Mouse (Mus musculus) ZHBTc4 (cell line): Measurements from ENCODE around the gene Gfap.
A peak's percentile ranks its signal among the peaks of the same experiment; 100 is the strongest.

Experiments
- DNase-seq: peaks from one replicate; pipeline ENCODE4 v3.0.0-alpha.2; 2011; ENCODE audit warnings: low read depth, low spot score

Gfap gene

DNA sequence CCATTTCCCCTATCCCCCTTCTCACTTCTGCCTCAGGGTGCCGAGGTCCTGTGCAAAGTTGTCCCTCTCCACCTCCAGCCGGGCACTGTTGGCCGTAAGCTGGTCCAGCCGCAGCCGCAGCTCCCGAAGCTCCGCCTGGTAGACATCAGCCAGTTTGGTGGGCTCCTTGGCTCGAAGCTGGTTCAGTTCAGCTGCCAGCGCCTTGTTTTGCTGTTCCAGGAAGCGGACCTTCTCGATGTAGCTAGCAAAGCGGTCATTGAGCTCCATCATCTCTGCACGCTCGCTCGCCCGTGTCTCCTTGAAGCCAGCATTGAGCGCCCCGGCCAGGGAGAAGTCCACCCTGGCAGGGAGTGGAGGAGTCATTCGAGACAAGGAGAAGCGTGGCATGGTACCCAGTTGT lies 4.1 kb downstream of the Gfap start:
- no peak for DNase-seq

DNA sequence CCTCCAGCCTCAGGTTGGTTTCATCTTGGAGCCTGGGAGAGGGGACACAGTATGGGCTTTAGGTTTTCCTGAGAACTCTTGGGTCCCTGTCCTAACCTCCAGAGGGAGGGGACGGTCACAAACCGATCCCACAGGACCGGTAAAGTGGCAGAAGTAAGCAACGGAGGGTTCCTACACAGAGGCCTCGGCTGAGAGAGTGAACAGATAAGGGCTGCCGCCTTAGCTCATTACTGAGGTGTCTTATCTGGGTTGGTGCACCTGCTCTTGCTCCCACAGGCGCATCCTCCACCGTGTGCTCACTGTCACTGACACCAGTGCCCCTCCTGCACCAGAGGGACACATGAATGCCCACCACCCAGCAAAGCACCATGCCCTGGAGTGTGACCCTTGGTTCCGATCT lies 4.9 kb downstream of the Gfap start:
- DNase-seq, result no peak

DNA sequence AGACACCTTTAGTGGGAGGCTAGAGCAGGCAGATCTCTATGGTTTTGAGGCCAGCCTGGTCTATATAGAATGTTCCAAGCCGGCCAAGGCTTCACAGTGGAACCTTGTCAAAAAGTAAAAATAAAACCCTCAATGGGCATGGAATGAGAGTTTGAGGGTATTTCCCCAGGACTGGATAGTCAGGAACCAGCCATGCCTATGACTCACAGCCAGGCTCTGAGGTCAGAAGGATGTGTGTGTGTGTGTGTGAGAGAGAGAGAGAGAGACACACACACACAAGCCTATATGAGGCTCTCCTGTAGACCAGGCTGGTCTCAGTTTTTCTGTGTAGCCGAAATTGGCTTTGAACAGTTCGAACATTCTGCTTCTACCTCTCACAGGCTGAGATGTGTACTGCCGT lies 6.0 kb downstream of the Gfap start:
- DNase-seq, result no peak

DNA sequence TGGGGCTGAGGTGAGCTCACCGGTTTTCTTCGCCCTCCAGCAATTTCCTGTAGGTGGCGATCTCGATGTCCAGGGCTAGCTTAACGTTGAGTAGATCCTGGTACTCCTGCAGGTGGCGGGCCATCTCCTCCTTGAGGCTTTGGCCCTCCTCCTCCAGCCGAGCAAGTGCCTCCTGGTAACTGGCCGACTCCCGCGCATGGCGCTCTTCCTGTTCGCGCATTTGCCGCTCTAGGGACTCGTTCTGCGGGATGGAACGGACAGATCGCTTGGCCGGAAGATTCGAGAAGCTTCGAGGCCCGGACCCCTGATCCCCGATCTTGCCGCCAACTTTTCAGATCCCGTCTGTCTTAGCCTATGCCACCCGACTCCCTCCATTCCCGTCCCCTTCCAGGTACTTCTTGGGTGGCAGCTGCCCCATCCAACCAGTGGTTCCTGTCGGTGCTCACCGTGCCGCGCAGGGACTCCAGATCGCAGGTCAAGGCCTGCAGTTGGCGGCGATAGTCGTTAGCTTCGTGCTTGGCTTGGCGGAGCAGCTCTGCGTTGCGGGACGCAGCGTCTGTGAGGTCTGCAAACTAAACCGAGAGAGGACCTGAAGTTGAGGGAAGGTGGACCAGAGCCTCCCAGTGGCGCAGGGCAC lies 7.6 kb downstream of the Gfap start:
- DNase-seq, result peak; percentile 94

DNA sequence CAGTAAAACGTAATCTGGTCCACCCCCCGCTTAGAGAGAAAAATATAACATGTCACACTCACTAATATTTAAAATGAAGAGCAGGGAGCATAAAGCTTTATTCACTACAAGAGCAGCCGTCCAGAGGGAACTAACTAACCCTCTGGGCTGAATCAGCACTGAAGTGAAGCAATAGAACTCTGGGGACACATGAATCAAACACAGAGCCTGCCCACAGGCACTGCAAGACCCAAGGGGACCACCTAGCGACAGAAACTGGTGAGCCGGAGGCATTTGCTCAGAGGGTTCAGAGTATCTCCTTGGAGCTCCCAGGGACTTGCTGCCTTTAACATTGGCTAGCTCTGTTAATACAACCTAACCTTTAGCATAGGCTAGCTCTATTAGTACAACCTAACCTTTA lies 10.6 kb downstream of the Gfap start:
- peak; percentile 49 for DNase-seq

DNA sequence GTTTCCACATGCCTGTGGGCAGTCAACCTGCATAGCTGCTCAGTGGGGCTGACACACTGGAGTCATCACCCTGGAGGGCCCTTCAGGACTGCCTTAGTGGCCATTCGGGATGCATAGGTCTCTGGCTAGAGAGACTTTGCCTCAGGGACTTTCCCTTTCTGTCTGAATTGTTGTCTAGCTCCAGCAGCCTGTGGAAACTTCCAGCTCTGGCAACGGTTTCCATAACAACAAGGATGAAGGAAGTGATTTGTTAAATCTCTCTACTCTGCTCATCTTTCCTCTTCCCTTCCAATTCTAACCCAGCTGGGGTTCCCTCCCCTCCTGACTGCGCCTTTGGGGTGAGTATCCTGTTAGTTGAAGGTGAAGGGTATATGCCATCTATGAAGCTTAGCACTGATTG lies 12.6 kb downstream of the Gfap start:
- no peak for DNase-seq

DNA sequence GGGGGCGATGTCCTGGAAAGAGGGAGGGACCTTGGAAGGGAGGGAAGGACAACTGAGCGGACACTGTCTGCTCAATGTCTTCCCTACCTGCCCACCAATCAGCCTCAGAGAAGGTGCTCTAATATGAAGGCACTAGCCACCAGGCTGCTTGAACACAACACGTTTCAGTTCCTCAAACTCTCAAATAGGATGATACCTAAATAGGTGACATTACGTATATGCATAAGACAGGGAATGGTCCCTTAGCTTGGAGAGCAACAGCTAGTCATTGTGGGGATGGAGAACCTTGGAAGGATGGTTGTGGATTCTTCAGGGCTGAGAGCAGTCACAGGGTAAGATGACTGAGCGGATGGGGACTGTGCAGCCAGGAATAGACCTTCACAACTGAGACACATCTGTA lies 13.3 kb downstream of the Gfap start:
- DNase-seq, result no peak

DNA sequence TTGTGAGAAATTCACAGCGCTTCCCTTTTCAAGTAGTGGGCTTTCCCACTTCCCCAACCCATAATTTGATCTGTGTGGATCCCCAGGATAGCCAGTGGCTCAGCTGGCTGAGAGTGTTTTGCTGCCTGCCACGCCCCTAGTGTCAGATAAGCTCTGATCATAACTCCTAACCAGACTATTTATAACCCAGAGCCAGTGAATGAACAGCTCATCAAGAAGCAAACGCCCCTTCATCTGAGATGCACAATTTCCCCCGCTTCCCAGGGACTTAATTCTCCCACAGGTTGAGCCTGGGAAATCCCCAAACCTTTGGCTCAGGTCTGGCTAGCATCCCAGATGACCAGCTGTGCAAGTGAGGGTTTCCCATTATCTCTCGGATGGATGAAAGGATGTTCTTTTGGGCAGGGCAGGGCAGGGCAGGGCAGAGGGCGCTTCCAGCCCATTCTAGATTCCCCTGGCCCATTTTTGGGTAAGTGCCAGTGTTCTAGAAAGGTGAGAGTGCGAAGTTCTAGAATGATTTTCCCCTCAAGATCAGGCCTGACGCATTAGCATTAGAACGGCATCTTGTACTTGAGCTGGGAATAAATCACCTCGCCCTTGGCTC lies 16.0 kb downstream of the Gfap start, which contains the start of gene Fam187a:
TSS of gene Fam187a (plus strand) at position 554 of the 604 bp plus-strand sequence.
- DNase-seq, result no peak

DNA sequence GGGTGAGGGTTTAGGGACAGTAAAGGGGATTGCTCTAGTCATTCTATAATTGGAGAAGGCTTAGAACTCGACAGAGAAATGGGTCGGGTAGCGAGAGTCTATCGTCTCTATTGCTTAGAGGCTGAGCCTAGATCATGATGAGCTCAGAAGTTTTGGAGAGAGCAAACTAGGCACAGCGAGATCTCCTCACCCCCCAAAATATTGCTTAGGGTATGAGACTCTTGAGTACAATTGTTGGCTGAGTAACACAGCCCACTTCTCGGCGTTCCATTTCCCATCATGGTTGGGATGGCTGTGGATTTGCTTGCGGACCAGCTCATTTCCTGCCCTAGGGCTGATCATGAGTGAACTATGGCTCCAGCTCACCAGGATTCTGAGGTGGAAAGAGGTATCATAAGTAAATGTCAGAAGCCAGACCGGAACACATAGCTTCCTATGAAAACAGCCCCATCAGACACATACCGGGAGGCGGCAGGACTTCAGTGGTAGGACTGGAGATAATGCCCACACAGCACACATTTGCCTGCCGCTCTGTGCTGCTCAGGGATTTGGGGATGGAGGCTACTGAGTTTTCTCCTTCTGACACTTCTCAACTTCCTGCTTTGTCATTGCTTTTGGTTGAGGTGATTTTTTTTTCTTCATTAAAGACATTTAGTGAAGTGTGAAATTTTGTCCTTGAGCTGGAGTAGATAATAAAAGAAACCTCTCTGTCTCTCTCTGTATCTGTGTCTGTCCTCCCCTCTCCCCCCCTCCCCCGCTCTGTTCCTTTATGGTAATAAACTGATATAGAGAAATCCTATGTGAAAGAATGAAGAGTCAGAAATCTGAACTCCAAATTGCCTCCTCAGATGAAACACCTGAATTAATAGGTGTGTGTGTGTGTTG lies 19.2 kb downstream of the Gfap start:
- DNase-seq, result no peak

DNA sequence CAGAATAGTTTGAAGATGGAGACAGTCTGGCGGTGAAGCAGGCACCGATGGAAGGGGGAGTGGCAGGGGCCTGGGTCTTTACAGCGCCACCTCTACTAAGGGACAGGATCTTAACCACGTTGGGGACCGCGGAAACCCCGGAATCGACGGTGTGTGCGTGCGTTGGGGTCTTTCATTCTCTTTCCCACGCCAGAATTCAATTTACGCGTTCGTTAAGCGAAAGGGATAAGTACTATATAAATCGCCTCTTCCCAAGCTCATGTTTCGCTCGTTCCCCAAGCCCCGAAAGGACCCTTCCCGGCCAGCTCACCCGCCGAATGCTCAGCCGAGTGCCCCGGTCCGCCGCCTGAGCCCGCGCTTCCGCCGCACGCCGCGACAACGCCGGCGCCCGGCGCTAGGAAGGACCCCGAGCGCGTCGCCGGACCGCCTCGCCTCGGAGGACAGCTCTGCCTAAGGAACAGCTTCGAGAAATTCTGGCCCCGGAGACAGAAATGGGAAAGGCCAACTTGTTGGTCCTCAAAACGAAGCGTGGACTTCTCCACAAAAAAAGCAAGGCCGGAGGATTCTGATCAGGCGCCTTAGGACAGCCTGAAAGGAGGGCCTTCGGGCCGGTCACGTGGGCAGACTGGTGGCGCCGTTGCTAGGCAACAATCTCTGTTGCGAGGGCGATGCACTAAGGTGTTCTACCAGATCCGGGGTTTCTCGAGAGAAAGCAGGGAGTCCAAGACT lies 20.0 kb downstream of the Gfap start, which contains the start of the genes Eftud2 and Ccdc103:
TSS of gene Eftud2 (minus strand) at position 401 of the 729 bp plus-strand sequence.
TSS of gene Ccdc103 (plus strand) at position 620 of the 729 bp plus-strand sequence.
- DNase-seq, result peak; percentile 94

DNA sequence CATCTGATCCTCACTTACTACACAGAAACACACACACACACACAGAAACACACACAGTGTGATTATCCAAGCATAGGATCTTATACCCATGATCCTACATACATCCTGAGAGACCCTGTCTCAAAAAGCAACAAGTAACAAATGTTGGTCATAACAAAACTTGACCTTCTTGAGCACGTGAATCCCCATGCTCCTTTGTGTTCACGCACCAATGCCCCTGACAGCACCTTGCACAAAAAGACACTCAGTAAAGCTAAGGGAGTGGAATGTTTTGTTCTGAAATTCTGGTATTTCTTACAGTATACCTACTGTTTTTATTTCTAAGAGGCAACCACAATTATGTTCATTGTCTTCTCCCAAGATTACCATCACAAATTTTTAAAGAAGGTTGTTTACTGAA lies 21.2 kb downstream of the Gfap start:
- no peak for DNase-seq

DNA sequence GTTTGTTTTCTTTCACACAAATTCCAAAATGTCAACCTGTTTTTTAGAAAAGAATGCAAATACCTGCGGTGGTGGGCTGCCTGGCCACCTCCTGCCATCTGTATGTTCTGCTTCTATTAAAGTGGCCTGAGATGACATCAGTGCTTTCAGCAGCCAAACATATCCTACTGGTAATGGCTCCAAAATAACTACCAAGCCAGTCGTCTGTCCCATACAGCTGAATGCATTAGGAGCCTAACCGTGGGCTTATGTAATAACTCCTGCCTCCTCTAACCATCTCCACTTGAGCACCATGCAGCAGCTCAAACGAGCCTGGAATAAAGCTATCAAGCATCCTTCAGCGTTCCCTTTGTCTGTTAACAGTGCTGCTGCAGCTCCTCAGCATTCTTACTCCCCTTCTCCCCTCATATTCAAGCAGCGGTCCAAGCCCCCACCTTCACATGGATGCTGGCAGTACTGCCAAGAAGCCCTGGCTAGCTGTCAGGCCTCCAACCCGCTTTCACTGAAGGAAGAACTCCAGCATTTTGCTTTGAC lies 25.8 kb downstream of the Gfap start:
- no peak for DNase-seq

DNA sequence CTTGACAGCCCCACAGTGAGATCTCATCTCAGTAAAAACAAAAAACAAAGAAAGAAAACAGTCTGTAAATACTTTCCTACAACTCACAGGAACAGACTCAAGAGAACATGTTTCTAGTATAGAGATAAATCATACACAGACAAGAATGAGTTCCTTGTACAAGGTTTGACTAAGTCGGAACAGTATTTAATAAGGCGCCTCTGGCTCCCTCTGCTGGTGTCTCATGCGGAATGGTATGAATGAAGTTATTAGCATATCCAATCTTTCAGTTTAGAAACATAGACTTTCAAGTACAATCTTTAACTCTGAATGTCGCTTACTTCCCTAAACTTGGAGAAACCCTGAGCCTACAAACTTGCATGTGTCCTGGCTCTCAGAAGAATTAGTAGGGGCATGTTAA lies 36.4 kb downstream of the Gfap start:
- DNase-seq, result peak; percentile 69

DNA sequence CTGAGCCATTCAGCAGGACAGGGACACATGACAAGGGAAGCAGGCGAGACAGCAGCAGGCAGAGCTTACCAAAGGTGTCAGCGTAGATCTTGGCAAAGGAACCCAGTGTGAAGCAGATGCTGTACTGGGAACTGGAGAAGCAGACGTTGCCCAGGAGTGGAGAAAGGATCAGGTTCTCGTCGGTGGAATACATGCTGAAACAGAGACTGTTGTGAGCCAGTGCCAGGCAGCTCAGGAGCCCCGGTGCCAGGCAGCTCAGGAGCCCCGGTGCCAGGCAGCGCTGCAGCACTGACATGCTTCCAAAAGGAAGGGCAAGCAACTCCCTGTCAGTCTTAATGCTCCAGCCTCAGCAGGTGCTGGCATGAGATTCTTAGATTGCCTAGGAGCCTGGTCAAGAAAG lies 40.8 kb downstream of the Gfap start:
- DNase-seq, result no peak

DNA sequence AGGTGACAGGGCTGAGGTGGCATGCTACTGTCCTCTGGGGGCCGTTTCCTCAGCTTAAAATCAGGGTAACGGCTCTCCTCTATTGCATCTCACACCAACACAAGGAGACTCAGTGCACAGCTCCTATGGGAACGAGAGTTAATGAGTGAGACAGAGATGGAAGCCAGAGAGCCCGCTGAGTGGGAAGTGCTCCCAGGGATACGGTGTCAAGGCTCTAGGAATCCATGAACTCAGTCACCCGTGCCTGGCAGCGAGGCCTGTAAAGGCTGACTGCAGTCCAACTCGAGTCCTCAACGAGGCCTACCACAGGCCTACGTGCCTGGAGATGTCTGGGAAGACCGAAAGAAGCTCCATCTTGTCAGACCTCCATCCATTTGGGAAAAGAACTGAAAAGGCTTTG lies 41.8 kb downstream of the Gfap start:
- DNase-seq, result no peak

DNA sequence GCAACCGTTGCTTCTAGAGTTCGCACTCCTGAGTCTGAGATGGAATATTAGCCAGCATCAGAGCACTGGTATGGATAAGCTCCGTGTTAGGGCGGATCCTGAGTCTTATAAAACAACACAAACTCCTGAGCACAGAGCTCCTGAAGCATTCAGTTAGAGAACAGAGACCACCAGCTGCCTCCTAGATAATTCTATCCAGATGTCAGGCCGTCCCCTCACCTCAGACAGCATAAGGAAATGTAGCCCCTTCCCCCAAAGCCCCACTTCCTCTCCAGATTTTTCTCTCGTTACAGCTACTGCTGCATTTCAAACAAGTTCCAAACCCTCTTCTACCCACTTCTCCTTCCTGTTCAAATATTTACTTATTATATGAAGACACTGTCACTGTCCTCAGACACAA lies 44.8 kb downstream of the Gfap start:
- no peak for DNase-seq

DNA sequence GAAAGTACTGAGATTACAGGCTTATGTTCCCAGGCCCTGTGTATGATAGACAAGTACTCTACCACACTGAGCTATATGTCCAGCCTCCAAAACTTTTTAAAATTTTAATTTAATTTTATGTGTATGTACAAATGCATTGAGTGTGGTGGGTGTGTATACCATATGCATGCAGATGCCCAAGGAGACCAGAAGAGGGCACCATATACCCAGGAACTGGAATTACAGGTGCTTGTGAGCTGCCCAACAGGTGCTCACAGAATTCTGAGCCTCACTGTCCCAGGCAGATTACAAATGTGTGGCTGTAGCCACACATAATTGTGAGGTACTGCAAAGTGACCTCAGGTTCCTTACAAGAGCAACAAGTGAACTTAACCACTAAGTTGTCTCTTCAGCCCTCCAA lies 47.0 kb downstream of the Gfap start:
- peak; percentile 58 for DNase-seq

DNA sequence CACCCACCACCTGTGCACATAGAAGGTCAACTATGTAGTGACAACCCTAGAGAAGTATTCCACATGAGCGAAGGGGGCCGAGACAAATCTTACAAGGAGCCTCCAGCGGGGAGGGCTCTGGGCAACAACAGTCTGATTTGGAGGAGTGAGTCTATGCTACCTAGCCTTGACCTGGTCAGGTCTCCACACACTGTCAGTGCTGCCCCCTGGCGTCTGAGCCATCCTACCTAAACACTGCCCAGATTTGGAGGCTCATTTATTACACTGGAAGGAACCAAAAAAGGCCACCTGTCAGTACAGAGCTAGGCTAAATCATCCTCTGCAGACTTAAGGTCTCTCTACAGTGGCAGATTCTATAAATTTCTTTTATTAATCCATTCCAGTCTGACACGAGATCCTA lies 48.8 kb downstream of the Gfap start:
- DNase-seq, result peak; percentile 82

DNA sequence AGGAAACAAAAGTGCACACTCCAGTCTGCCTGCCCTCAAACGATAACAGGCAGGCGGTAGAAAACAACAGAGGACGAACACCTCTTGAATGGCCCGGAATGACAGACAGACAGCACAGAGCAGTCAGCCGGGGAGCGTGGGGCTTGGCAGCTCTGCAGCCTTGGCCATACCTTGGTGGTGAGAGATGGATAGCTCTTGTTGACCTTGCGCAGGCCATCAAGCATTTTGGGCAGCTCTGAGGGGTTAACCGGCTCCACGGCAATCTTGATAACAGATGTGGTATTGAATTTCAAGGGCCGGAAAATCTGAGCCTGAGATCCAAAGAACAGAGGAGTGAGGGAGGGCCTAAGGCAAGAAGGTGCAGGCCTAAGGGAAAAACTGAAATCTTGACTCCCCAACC lies 54.8 kb downstream of the Gfap start:
- DNase-seq, result no peak

DNA sequence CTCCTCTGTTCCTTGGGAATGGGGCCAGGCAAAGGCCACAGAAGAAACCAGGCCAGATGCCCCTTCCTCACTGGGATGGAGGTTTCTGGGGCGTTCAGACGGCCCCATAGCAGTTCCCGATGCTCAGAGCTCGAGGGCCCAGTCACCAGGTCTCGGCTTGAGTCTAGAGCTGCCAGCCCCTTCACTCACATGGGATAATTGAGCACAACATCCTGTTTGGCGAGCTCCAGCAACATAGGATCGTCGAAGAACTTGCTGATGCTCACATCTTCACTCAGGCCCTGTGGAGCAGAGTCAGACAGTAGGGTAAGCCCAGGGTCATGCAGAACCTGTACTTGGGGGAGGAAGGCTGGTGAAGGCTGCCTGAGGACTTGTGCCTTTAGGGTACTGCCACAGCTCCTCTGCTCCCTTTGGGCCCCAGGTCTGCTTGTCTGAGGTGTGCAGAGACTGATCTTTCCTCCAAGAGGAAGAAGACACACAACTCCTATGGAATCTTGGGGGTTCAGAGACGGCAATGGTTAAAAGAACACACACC lies 62.0 kb downstream of the Gfap start:
- no peak for DNase-seq

DNA sequence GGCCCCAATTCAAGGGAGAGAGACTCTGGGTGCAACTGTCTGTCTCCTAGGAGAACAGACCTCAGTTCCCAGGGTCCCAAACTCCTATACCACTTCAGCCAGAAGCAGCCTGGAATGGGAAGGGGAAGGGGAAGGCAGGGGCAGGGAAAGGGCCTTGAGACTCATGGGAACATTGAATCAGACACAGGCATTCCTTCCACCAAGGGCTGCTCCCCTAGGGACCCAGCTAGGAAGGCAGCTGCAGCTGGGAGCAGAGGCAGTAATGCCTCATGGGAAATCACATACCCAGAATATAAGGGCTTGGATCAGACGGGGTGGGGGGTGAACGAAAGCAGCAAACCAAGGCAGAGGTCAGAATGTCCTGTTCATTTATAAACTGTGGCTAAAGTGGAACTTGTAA lies 62.6 kb downstream of the Gfap start:
- DNase-seq, result no peak
